ENCODE assay signal across 8 mouse cellular contexts in the genomic region with DNA sequence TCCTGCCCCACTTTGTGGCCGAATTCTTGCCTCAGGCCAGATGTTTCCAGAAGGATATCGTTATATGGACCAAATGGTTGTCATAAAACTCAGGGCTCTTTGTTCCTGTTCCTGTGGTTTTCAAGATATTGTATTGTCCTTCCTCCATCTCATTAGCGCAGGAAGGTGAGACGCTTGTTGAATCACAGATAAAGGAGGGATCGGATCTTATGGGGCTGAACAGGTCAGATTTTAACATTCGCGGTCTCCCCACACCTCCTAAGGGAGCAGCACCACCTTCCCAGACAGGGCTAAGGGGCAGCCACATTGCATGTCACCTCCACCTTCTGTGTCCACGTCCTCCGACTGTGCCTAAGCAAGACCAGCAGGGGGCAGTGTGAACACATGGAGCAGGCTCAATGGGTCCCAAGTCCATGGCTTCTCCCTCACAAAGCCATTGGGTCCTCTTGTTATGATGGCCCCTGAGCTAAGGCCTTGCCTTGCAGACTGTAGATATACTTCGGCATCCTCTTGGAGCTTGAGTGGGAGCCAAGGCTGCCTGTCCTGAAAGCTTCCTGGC. TPM values are rescaled to one million over a fixed set of nuclear protein-coding genes. Genes with fewer than 3 reads are reported as not detected.
A peak's percentile ranks its signal among the peaks of the same experiment; 100 is the strongest.
DNase-seq lines count a peak whose midpoint lies in the region; ATAC-seq and TF ChIP-seq lines count a peak whose summit lies in the region.

No protein-coding gene starts in this region.

- no peak overlapping the region for H3K27ac ChIP-seq in cortical plate, adult 2 months (ENCODE audit: insufficient read depth, low read length)
- no peak overlapping the region for H3K27ac ChIP-seq in kidney, embryonic 16.5 days (ENCODE audit: low read length)

- no peaks in the 10 kb centered on the region for H3K27me3 ChIP-seq in kidney, embryonic 16.5 days (ENCODE audit: insufficient read depth, low read length)

- H3K9ac ChIP-seq in kidney, embryonic 16.5 days (replicated peaks; ENCODE audit: low read length): no peak overlapping the region

- TF ChIP-seq CTCF in cortical plate, adult 2 months (IDR thresholded peaks at IDR 0.05; ENCODE audit: extremely low read depth, insufficient read depth, low read length): peak; percentile 98
- TF ChIP-seq CTCF in lung, adult 2 months (IDR thresholded peaks at IDR 0.05; ENCODE audit: insufficient read depth, low read length): peak; percentile 99

- H3K9me3 ChIP-seq in kidney, embryonic 16.5 days (ENCODE audit: low read length): no peaks in the 10 kb centered on the region

- H3K4me2 ChIP-seq in kidney, embryonic 16.5 days (replicated peaks; ENCODE audit: low read depth, low read length): no peak overlapping the region

- H3K36me3 ChIP-seq in kidney, embryonic 16.5 days (ENCODE audit: insufficient read depth, low read length): no peaks in the 10 kb centered on the region

- H3K4me3 ChIP-seq in cortical plate, adult 2 months (ENCODE audit: insufficient read depth, low read length): no peak overlapping the region
- no peak overlapping the region for H3K4me3 ChIP-seq in kidney, embryonic 16.5 days (ENCODE audit: low read length)
- no peak overlapping the region for H3K4me3 ChIP-seq in lung, adult 2 months (replicated peaks; ENCODE audit: extremely low read depth, low read depth, low read length)

- TF ChIP-seq POLR2A in cortical plate, adult 2 months (IDR thresholded peaks at IDR 0.05; ENCODE audit: extremely low read depth, insufficient read depth, low read length): no peak
- no peak for TF ChIP-seq POLR2A in lung, adult 2 months (IDR thresholded peaks at IDR 0.05; ENCODE audit: borderline replicate concordance, extremely low read depth, low read depth, low read length)

- ATAC-seq in kidney, embryonic 16.5 days (ENCODE audit: low FRiP score, low TSS enrichment): peak; percentile 83

- WGBS in kidney, embryonic 16.5 days: 30% methylated on average over 10 of the region's 10 CpGs
- 24% methylated on average over 10 of the region's 10 CpGs for WGBS in lung, adult 2 months

- DNase-seq in B cell, adult 2 months: peak; percentile 82 to 83
- DNase-seq in ZHBTc4 (ENCODE audit: low read depth, low spot score): peak; percentile 92
- peak; percentile 29 to 36 for DNase-seq in heart, adult 9 months (ENCODE audit: low spot score in 2 of 2)
- DNase-seq in lung, adult 2 months: peak; percentile 82
- DNase-seq in ovary, postnatal 14 days (ENCODE audit: low spot score): peak; percentile 64
- DNase-seq in thymus, postnatal 10 days (ENCODE audit: low spot score in 2 of 2): peak; percentile 71 to 91

- no peaks in the 10 kb centered on the region for H3K4me1 ChIP-seq in cortical plate, adult 2 months (ENCODE audit: control insufficient read depth, insufficient read depth, low read length)
- H3K4me1 ChIP-seq in kidney, embryonic 16.5 days (ENCODE audit: insufficient read depth, low read length): peaks cover 6% of the 10 kb centered on the region
- no peaks in the 10 kb centered on the region for H3K4me1 ChIP-seq in lung, adult 2 months (ENCODE audit: control insufficient read depth, insufficient read depth, low read length)

RNA-seq across cellular contexts. Expression of a gene that starts 15.4 kb away (rescaled TPM):
- 28.1 and 33.4 TPM in 2 replicates for polyA plus RNA-seq in cortical plate, adult 2 months (2012; rRNA removed)
- polyA plus RNA-seq in kidney, embryonic 16.5 days (2015; fragmentation: Nextera tagmentation; extraction: Ambion mirVana): 0.51 TPM in 2 replicates
- polyA plus RNA-seq in lung, adult 2 months (2012; rRNA removed): 0.48 and 0.52 TPM in 2 replicates

RNA-seq across cellular contexts. Expression of a gene that starts 20.3 kb away (rescaled TPM):
- polyA plus RNA-seq in cortical plate, adult 2 months (2012; rRNA removed): 0.42 and 0.73 TPM in 2 replicates
- polyA plus RNA-seq in kidney, embryonic 16.5 days (2015; fragmentation: Nextera tagmentation; extraction: Ambion mirVana): 11.9 and 12.2 TPM in 2 replicates
- 0.19 and 0.39 TPM in 2 replicates for polyA plus RNA-seq in lung, adult 2 months (2012; rRNA removed)

Comparison
In these comparisons a context has a peak if more than half of its experiments do, and no peak if none do; other contexts are left out.
1. DNase-seq: peak in every context shown above with its lines; median percentile 92 in ZHBTc4; 82 in B cell, adult 2 months; 82 in lung, adult 2 months; 81 in thymus, postnatal 10 days; 64 in ovary, postnatal 14 days; 32 in heart, adult 9 months.
2. RNA of a gene that starts 15.4 kb away (polyA plus RNA-seq): 28.1 to 33.4 TPM in cortical plate, adult 2 months; 0.48 to 0.52 TPM in lung, adult 2 months and 0.51 TPM in kidney, embryonic 16.5 days; every median in the first group is over 10 times any median in the second.